Mouse (Mus musculus) G1E (cell line): Measurements from ENCODE around the gene Ntm. TPM values are rescaled to one million over a fixed set of nuclear protein-coding genes. Genes with fewer than 3 reads are reported as not detected.

ENCODE experiments used
- ATAC-seq: 2 replicates; pipeline ENCODE4 v1.8.0; 2016; ENCODE audit warnings: mild to moderate bottlenecking; ENCODE audit not compliant: insufficient number of reproducible peaks, poor library complexity, low FRiP score, severe bottlenecking; ENCODE audit errors: extremely low read depth
- DNase-seq: peaks from one replicate; pipeline ENCODE4 v3.0.0; 2012; ENCODE audit warnings: low spot score
- H3K27me3 ChIP-seq: 2 replicates; pipeline ENCODE4 v1.6.1; 2012; ENCODE audit warnings: mild to moderate bottlenecking, low read length, inconsistent platforms; ENCODE audit not compliant: insufficient read depth
- H3K36me3 ChIP-seq: replicated peaks from 2 replicates; pipeline ENCODE3; 2012; ENCODE audit warnings: mild to moderate bottlenecking, inconsistent platforms
- H3K4me1 ChIP-seq: 2 replicates; pipeline ENCODE4 v1.6.1; 2012; ENCODE audit warnings: low read depth, low read length, inconsistent platforms, mixed read lengths; ENCODE audit not compliant: insufficient read depth
- H3K4me3 ChIP-seq: 2 replicates; pipeline ENCODE4 v1.5.1; 2012; ENCODE audit warnings: low read depth, mild to moderate bottlenecking, inconsistent platforms, low read length, moderate library complexity, mixed read lengths
- H3K9me3 ChIP-seq: replicated peaks from 2 replicates; pipeline ENCODE4 v1.6.1; 2012; ENCODE audit warnings: inconsistent platforms
- CTCF ChIP-seq: IDR thresholded peaks from 2 replicates; pipeline ENCODE4 v1.5.1; 2012; ENCODE audit warnings: low read depth, low read length, inconsistent platforms, mixed read lengths
- GATA1 ChIP-seq: IDR thresholded peaks from 2 replicates; pipeline ENCODE4 v1.6.1; 2012; ENCODE audit warnings: borderline replicate concordance, low read length, inconsistent platforms, mixed read lengths
- GATA2 ChIP-seq: IDR thresholded peaks from 2 replicates; pipeline ENCODE4 v1.6.1; 2012; ENCODE audit warnings: low read depth, low read length, inconsistent platforms, borderline replicate concordance
- POLR2AphosphoS5 ChIP-seq: IDR thresholded peaks from 2 replicates; pipeline ENCODE4 v1.6.1; 2012; ENCODE audit warnings: low read depth, low read length, inconsistent platforms; ENCODE audit not compliant: insufficient replicate concordance
- TAL1 ChIP-seq: conservative IDR thresholded peaks from 2 replicates; pipeline ENCODE4 v1.6.1; 2012; ENCODE audit warnings: low read depth, low read length, inconsistent platforms, mixed read lengths
- polyA plus RNA-seq: library from polyadenylated mRNA; stranded (reverse); fragments of >175 nt; gene quantifications from 2 replicates; pipeline ENCODE4 v1.2.3, GENCODE M21; 2012
- total RNA-seq, 2 experiments: library from RNA; stranded (forward) in 1 of 2; stranded (reverse) in 1 of 2; fragments of 200-1000 nt in 1 of 2; fragments of >200 nt in 1 of 2; fragmentation: Nextera tagmentation in 1 of 2; gene quantifications; 2 replicates each; pipeline ENCODE4 v1.2.3; 2014 to 2017

Ntm gene
- total and polyA plus RNA-seq, 3 experiments = 0.11 TPM; not detected in 2

DNA sequence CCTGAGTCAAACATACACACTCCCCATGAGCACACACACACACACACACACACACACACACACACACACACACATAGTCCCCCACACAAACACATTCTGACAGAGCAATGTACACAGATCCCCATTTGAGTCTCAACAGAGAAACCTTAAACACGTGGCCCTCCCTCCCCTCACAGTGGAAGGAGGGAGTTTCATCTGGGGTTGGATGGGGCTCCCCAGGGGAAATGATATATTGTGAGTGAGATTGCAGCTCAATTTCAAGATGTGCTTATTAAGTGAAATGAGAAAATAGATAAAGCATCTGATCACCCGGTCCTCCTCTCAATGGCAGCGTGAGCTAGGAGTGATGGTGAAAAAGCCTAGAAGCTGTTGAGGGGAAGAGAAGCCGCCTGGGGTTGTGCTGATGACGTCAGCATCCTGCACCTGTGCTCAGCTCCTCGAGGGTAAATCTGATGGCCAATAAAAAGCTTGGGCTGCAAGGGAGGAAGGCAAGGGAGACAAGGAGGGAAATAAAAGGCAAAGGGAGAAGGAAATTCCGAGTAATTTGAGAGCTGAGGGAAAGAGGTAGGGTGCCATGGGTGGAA lies 801.8 kb downstream of the Ntm start:
- H3K36me3 ChIP-seq = no peaks in the 10 kb centered on the region
- DNase-seq = no peak
- H3K4me3 ChIP-seq = no peak overlapping the region
- no peak for TF ChIP-seq GATA2
- no peak for TF ChIP-seq POLR2AphosphoS5
- TF ChIP-seq CTCF = no peak
- TF ChIP-seq TAL1 = no peak
- TF ChIP-seq GATA1 = no peak
- no peaks in the 10 kb centered on the region for H3K27me3 ChIP-seq
- H3K9me3 ChIP-seq = peaks cover 21% of the 10 kb centered on the region
- ATAC-seq = no peak
- no peaks in the 10 kb centered on the region for H3K4me1 ChIP-seq

DNA sequence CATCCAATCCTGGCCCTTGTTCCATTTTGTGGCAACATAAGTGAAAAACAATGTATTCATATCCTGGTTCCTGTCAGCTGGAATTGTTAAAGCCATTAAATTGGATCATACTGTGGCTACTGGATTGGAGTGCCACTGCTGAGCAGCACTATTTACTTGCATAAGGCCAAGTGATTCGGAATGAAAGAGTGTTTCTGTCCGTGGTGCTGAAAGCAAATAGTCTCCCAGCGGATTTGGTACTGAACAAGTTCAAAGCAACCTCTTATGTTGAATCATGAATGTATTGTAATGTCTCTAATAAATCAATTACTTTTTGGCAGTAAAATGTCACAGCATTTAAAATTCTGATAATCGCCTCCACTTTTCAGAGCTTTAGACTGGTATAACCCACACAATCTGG lies 817.0 kb downstream of the Ntm start:
- H3K4me1 ChIP-seq = no peaks in the 10 kb centered on the region
- no peak for DNase-seq
- no peak for TF ChIP-seq POLR2AphosphoS5
- no peak for TF ChIP-seq CTCF
- TF ChIP-seq GATA2 = no peak
- peaks cover 5% of the 10 kb centered on the region for H3K9me3 ChIP-seq
- no peaks in the 10 kb centered on the region for H3K36me3 ChIP-seq
- no peak overlapping the region for H3K4me3 ChIP-seq
- H3K27me3 ChIP-seq = no peaks in the 10 kb centered on the region
- ATAC-seq = no peak

DNA sequence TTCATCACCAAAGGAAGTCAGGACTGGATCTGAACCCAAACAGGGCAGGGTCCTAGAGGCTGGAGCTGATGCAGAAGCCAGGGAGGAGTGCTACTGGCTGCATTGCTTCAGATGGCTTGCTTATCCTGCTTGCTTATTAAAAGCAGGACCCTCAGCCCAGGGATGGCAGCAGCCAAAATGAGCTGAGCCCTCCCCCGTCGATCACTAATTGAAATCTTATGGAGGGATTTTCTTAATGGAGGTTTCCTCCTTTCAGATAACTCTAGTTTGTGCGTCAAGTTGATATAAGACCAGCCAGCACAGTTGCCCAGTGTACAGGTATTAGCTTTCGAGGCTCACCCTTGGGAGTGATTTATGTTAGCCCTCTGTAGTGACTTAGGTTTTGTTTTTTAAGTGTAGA lies 826.9 kb downstream of the Ntm start:
- Histone ChIP-seq H3K9me3 (peaks cover 13% of the 10 kb centered on the region), H3K36me3 (no peaks in the 10 kb centered on the region), H3K4me1 (no peaks in the 10 kb centered on the region), H3K4me3 (no peak overlapping the region), H3K27me3 (no peaks in the 10 kb centered on the region)
- TF ChIP-seq GATA1 (no peak), TAL1 (no peak), GATA2 (no peak), CTCF (no peak), POLR2AphosphoS5 (no peak)
- ATAC-seq (no peak), DNase-seq (no peak)

DNA sequence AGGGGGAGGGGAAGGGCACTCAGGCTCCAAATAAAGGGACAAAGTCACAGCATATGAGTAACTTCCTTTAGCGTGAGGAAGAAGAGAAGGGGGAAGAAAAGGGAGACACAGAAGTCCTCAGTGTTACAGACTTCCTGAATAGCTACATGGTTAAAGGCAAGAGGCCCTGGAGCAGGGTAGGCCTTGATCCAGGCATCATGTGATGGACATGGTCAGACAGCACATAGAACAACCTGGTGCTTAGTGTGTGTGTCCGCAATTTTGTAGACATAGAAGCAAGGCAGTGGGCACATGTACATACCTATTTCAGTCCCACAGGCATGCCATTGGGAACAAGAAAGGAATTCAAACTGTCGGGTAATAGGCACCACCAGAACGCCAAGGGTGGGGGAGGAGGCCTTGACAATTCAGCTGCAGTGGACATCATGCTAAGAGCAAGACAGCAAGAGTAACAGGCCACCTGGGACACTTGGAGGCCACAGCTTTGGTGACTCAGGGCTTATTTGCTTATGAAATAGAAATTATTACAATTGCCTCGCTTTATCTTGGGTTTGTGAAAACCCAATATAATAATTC lies 832.1 kb downstream of the Ntm start:
- DNase-seq = no peak
- H3K27me3 ChIP-seq = no peaks in the 10 kb centered on the region
- TF ChIP-seq GATA1 (no peak), POLR2AphosphoS5 (no peak), GATA2 (no peak), TAL1 (no peak), CTCF (no peak)
- peaks cover 10% of the 10 kb centered on the region; the same call in 1 of the 2 replicates for H3K9me3 ChIP-seq
- no peak for ATAC-seq
- no peaks in the 10 kb centered on the region for H3K36me3 ChIP-seq
- H3K4me3 ChIP-seq = no peak overlapping the region
- H3K4me1 ChIP-seq = no peaks in the 10 kb centered on the region

DNA sequence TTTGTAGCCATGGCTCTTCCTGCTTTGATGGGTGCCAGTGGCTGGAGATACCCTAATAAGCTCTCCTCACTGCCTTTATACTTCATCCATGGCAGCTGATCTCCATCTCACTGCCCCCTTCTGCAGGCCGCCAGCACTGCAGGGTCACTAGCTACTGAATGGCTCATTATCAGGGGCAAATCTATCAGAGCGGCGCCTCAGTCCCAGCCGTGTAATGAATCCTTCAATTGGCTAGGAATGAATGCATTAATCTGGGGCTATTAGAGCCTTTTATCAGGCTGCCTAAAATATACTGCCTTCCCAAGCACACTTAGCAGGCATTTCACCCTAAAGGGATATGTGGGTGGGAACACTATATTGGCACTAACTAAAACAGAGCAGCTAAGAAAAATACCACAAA lies 832.6 kb downstream of the Ntm start:
- no peak overlapping the region for H3K4me3 ChIP-seq
- DNase-seq (no peak), ATAC-seq (no peak)
- no peaks in the 10 kb centered on the region for H3K27me3 ChIP-seq
- TF ChIP-seq POLR2AphosphoS5 = no peak
- TF ChIP-seq CTCF = no peak
- TF ChIP-seq GATA2 = no peak
- TF ChIP-seq TAL1 = no peak
- TF ChIP-seq GATA1 = no peak
- no peaks in the 10 kb centered on the region for H3K4me1 ChIP-seq
- H3K9me3 ChIP-seq = peaks cover 10% of the 10 kb centered on the region; the same call in 1 of the 2 replicates
- no peaks in the 10 kb centered on the region for H3K36me3 ChIP-seq

DNA sequence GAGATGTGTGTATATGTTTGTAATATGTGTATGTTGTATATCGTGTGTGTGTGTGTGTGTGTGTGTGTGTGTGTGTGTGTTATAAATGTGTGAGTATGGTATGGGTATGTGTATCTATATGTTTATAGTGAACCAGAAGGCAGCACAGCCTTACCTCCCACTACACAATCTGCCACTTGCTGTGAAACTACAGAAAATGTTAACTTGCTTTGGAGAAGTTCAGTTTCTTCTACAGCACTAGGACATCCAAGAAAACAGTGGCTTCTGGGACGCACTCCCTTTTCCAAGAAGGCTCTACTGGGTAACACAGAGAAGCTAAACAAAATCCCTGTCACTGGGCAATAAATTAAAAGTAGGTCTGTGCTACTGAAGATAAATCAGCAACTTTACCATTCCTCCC lies 834.5 kb downstream of the Ntm start:
- no peak for ATAC-seq
- Histone ChIP-seq H3K27me3 (no peaks in the 10 kb centered on the region), H3K9me3 (peaks cover 7% of the 10 kb centered on the region; the same call in 1 of the 2 replicates), H3K36me3 (no peaks in the 10 kb centered on the region), H3K4me3 (no peak overlapping the region), H3K4me1 (no peaks in the 10 kb centered on the region)
- no peak for DNase-seq
- TF ChIP-seq CTCF = no peak

DNA sequence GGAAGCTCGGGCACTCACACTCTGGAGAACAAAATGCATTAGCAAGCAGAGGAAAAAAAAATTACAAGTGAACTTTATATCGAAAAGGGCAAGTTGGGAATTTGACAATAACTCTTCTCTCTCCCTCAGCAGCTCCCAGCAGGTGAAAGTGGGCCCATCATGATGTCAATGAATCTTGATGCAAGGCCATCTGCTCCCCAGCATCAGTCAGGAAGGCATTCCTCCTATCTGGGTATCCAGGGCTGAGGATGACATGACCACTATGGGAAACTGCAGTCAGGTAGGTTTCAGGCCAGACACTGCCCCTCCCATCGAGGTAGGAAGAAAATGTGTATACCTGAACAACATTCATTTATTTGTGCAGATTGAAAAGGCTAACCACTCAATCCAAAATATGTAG lies 838.5 kb downstream of the Ntm start:
- H3K9me3 ChIP-seq = no peaks in the 10 kb centered on the region
- no peaks in the 10 kb centered on the region for H3K4me1 ChIP-seq
- H3K36me3 ChIP-seq = no peaks in the 10 kb centered on the region
- no peak overlapping the region for H3K4me3 ChIP-seq
- DNase-seq (no peak), ATAC-seq (no peak)
- TF ChIP-seq POLR2AphosphoS5 = no peak
- TF ChIP-seq GATA1 = no peak
- TF ChIP-seq CTCF = no peak
- TF ChIP-seq GATA2 = no peak
- no peak for TF ChIP-seq TAL1
- no peaks in the 10 kb centered on the region for H3K27me3 ChIP-seq
